Mouse (Mus musculus): Measurements from ENCODE around the gene Isx. TPM values are rescaled to one million over a fixed set of nuclear protein-coding genes. Genes with fewer than 3 reads are reported as not detected.

Isx gene
- polyA plus RNA-seq (2015; fragmentation: Nextera tagmentation; extraction: Ambion mirVana): 0.71 TPM in 1 of 2 replicates, not detected in the other

DNA sequence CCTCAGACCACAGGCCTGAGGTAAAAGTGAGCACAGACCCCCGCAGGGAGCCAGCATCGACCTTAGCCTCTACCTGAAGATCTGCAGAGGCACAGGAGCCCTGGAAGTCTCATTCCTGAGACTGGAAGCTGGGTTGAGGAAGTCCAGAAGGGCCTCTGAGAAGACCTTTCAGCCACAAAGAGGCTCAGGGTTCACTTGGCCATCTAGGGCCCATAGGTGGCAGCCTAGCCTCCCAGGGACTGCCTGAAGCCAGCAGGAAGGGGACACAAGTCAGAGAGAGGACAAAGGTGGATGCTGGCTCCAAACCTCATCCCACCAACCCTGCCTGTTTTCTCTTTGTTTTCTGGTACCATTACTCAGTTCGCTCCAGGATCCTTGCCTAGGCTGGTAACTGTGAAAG, at the start of gene Isx:
TSS of gene Isx (plus strand) at position 234 of the 400 bp plus-strand sequence.
- no peak within 1 kb of the TSS for H3K4me2 ChIP-seq (ENCODE audit: low read depth, low read length)

DNA sequence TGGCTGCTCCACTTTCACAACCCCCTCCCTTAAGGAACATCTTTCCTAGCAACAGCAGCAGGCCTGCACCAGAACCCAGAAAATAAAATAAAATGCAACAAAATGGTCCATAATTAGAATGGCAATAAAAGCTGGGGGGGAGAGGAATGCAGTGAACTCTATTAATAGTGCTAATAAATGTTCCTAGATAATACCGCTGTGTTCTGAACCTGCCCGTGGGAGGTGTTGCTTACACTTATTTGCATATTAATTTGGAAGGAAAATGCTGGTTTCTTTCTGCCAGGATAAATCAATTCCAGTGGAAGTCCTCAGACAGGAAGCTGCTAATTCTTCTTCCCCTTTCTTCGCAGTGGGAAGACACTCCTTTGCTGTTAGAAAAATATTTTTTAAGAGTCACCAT, 45.3 kb upstream of the Isx start:
- H3K9ac ChIP-seq (ENCODE audit: low read depth, low read length): no peak overlapping the region
- H3K4me1 ChIP-seq (ENCODE audit: control insufficient read depth, low read depth, low read length): no peaks in the 10 kb centered on the region
- no peaks in the 10 kb centered on the region for H3K36me3 ChIP-seq (ENCODE audit: control insufficient read depth, insufficient read depth)
- H3K27me3 ChIP-seq (ENCODE audit: control insufficient read depth, insufficient read depth, low read depth, low read length): no peaks in the 10 kb centered on the region
- no peak overlapping the region for H3K4me3 ChIP-seq (ENCODE audit: low read depth, low read length)
- 51% methylated on average over 3 of the region's 3 CpGs for WGBS (ENCODE audit: insufficient replicate concordance)
- ATAC-seq (ENCODE audit: low read depth): no peak
- H3K4me2 ChIP-seq (ENCODE audit: low read depth, low read length): no peak overlapping the region
- H3K27ac ChIP-seq (ENCODE audit: low read length): no peak overlapping the region
- no peaks in the 10 kb centered on the region for H3K9me3 ChIP-seq (replicated peaks; ENCODE audit: control insufficient read depth, low read length)

More for the DNA sequence above, at the start of gene Isx:
- H3K27me3 ChIP-seq (ENCODE audit: control insufficient read depth, insufficient read depth, low read depth, low read length): no peaks in the 10 kb centered on the region
- no peak within 1 kb of the TSS for H3K9ac ChIP-seq (ENCODE audit: low read depth, low read length)
- no peaks in the 10 kb centered on the region for H3K36me3 ChIP-seq (ENCODE audit: control insufficient read depth, insufficient read depth)
- ATAC-seq (ENCODE audit: low read depth): no peak
- H3K4me1 ChIP-seq (ENCODE audit: control insufficient read depth, low read depth, low read length): no peaks in the 10 kb centered on the region
- no peak within 1 kb of the TSS for H3K4me3 ChIP-seq (ENCODE audit: low read depth, low read length)
- no peak within 1 kb of the TSS for H3K27ac ChIP-seq (ENCODE audit: low read length)
- WGBS (ENCODE audit: insufficient replicate concordance): 49% methylated on average over 3 of the region's 3 CpGs
- H3K9me3 ChIP-seq (replicated peaks; ENCODE audit: control insufficient read depth, low read length): no peaks in the 10 kb centered on the region

DNA sequence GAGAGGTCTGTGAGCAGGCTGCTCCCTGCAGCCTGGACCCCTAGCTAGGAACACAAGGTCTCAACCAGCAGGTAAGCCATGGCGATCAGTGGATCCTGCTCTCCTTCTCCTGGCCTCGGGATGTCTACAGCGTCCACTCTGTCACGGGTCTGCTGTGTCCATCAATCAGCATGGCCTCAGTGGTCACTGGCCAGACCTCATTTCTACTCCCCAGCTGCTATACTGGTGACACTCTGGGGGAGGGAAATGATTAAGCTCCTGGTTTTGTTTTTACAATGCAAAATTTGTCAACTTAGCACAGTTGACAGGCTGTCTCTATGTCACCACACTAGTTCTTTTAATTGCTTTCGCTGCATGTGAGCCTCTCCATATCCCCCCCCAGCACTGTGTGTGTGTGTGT, 41.7 kb upstream of the Isx start:
- no peak overlapping the region for H3K27ac ChIP-seq (ENCODE audit: low read length)
- H3K4me1 ChIP-seq (ENCODE audit: control insufficient read depth, low read depth, low read length): no peaks in the 10 kb centered on the region
- WGBS (ENCODE audit: insufficient replicate concordance): 53% methylated on average over 5 of the region's 5 CpGs
- H3K9me3 ChIP-seq (replicated peaks; ENCODE audit: control insufficient read depth, low read length): no peaks in the 10 kb centered on the region
- H3K4me2 ChIP-seq (ENCODE audit: low read depth, low read length): no peak overlapping the region
- no peak overlapping the region for H3K9ac ChIP-seq (ENCODE audit: low read depth, low read length)
- H3K36me3 ChIP-seq (ENCODE audit: control insufficient read depth, insufficient read depth): no peaks in the 10 kb centered on the region
- H3K27me3 ChIP-seq (ENCODE audit: control insufficient read depth, insufficient read depth, low read depth, low read length): no peaks in the 10 kb centered on the region
- ATAC-seq (ENCODE audit: low read depth): no peak
- H3K4me3 ChIP-seq (ENCODE audit: low read depth, low read length): no peak overlapping the region

GRCm38 (mm10) chr8:74834246-74834645, 38.7 kb upstream of the Isx start:
- Histone ChIP-seq H3K9ac (ENCODE audit: low read depth, low read length) (no peak overlapping the region), H3K9me3 (replicated peaks; ENCODE audit: control insufficient read depth, low read length) (no peaks in the 10 kb centered on the region), H3K27me3 (ENCODE audit: control insufficient read depth, insufficient read depth, low read depth, low read length) (no peaks in the 10 kb centered on the region), H3K4me3 (ENCODE audit: low read depth, low read length) (no peak overlapping the region), H3K27ac (ENCODE audit: low read length) (no peak overlapping the region), H3K36me3 (ENCODE audit: control insufficient read depth, insufficient read depth) (no peaks in the 10 kb centered on the region), H3K4me2 (ENCODE audit: low read depth, low read length) (no peak overlapping the region), H3K4me1 (ENCODE audit: control insufficient read depth, low read depth, low read length) (no peaks in the 10 kb centered on the region)
- WGBS (ENCODE audit: insufficient replicate concordance): 30% methylated on average over 1 of the region's 1 CpGs
- no peak for ATAC-seq (ENCODE audit: low read depth)

DNA sequence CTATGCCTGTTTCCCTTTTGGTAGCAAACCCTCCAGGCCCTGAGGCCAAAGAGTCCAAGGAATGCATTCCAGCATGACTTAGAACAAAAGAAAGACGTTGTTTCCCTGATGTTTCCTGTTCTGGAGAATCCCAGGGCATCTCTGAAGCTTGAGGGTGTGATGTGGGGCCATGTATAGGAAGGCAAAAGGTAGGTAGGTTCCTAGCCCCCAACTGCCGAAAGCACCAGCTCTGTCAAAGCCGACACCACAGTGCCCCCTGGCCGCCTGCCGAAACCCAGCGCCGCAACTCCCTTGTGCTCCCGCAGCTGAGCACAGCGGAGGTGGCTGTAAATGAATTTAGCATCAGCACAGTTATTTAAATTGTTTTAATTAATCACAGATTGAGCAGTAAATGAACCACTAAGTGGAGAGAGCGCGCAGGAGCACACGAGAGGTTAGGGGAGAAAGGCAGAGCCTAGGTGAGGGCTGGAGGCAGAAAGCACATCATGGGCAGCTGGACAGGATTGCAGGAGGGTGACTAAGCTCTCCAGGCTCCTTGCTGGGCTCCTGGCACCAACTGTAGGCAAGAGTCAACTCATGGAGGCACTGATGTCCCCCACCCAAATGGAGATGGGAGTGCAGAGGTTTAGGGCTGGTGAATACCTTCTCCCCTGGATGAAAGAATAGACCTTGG, 25.5 kb upstream of the Isx start:
- no peak for ATAC-seq (ENCODE audit: low read depth)
- 19% methylated on average over 12 of the region's 12 CpGs for WGBS (ENCODE audit: insufficient replicate concordance)
- Histone ChIP-seq H3K9ac (ENCODE audit: low read depth, low read length) (no peak overlapping the region), H3K9me3 (replicated peaks; ENCODE audit: control insufficient read depth, low read length) (no peaks in the 10 kb centered on the region), H3K4me2 (ENCODE audit: low read depth, low read length) (no peak overlapping the region), H3K4me3 (ENCODE audit: low read depth, low read length) (no peak overlapping the region), H3K27me3 (ENCODE audit: control insufficient read depth, insufficient read depth, low read depth, low read length) (no peaks in the 10 kb centered on the region), H3K36me3 (ENCODE audit: control insufficient read depth, insufficient read depth) (no peaks in the 10 kb centered on the region), H3K27ac (ENCODE audit: low read length) (no peak overlapping the region), H3K4me1 (ENCODE audit: control insufficient read depth, low read depth, low read length) (no peaks in the 10 kb centered on the region)

DNA sequence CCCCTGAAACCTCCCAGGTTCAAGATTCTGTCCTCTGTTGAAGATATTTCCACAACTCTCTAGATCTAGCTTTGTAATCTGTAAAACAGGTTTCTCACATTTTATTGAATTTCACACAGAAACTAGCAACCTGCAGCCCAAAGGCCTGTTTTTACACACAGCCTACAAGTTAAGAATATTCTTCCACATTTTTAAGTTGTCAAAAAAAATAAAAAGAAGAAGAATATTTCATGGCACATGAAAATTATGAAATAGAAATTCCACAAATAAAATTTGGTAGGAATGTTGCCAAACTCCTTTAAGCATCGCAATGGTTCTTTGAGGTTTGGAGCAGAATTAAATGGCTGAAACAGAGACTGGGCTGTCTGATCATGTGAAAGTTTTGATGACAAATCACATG, 24.3 kb upstream of the Isx start:
- 71% methylated on average over 1 of the region's 1 CpGs for WGBS (ENCODE audit: insufficient replicate concordance)
- H3K9ac ChIP-seq (ENCODE audit: low read depth, low read length): no peak overlapping the region
- H3K27ac ChIP-seq (ENCODE audit: low read length): no peak overlapping the region
- H3K4me3 ChIP-seq (ENCODE audit: low read depth, low read length): no peak overlapping the region
- ATAC-seq (ENCODE audit: low read depth): no peak
- H3K4me2 ChIP-seq (ENCODE audit: low read depth, low read length): no peak overlapping the region
- H3K4me1 ChIP-seq (ENCODE audit: control insufficient read depth, low read depth, low read length): no peaks in the 10 kb centered on the region
- no peaks in the 10 kb centered on the region for H3K36me3 ChIP-seq (ENCODE audit: control insufficient read depth, insufficient read depth)
- no peaks in the 10 kb centered on the region for H3K27me3 ChIP-seq (ENCODE audit: control insufficient read depth, insufficient read depth, low read depth, low read length)
- no peaks in the 10 kb centered on the region for H3K9me3 ChIP-seq (replicated peaks; ENCODE audit: control insufficient read depth, low read length)

- Histone ChIP-seq H3K9me3 (replicated peaks; ENCODE audit: control insufficient read depth, low read length) (no peaks in the 10 kb centered on the region), H3K4me3 (ENCODE audit: low read depth, low read length) (no peak overlapping the region), H3K27ac (ENCODE audit: low read length) (no peak overlapping the region), H3K4me1 (ENCODE audit: control insufficient read depth, low read depth, low read length) (no peaks in the 10 kb centered on the region), H3K4me2 (ENCODE audit: low read depth, low read length) (no peak overlapping the region), H3K36me3 (ENCODE audit: control insufficient read depth, insufficient read depth) (no peaks in the 10 kb centered on the region), H3K9ac (ENCODE audit: low read depth, low read length) (no peak overlapping the region), H3K27me3 (ENCODE audit: control insufficient read depth, insufficient read depth, low read depth, low read length) (no peaks in the 10 kb centered on the region)
- ATAC-seq (ENCODE audit: low read depth): no peak
These were observed 22.0 kb upstream of the Isx start for GRCm38 (mm10) chr8:74850971-74851370.

GRCm38 (mm10) chr8:74851837-74852236, 21.1 kb upstream of the Isx start:
- 17% methylated on average over 3 of the region's 3 CpGs for WGBS (ENCODE audit: insufficient replicate concordance)
- Histone ChIP-seq H3K27ac (ENCODE audit: low read length) (no peak overlapping the region), H3K9me3 (replicated peaks; ENCODE audit: control insufficient read depth, low read length) (no peaks in the 10 kb centered on the region), H3K9ac (ENCODE audit: low read depth, low read length) (no peak overlapping the region), H3K27me3 (ENCODE audit: control insufficient read depth, insufficient read depth, low read depth, low read length) (no peaks in the 10 kb centered on the region), H3K4me3 (ENCODE audit: low read depth, low read length) (no peak overlapping the region), H3K4me1 (ENCODE audit: control insufficient read depth, low read depth, low read length) (no peaks in the 10 kb centered on the region), H3K36me3 (ENCODE audit: control insufficient read depth, insufficient read depth) (no peaks in the 10 kb centered on the region), H3K4me2 (ENCODE audit: low read depth, low read length) (no peak overlapping the region)
- ATAC-seq (ENCODE audit: low read depth): no peak

- Histone ChIP-seq H3K4me3 (ENCODE audit: low read depth, low read length) (no peak overlapping the region), H3K4me1 (ENCODE audit: control insufficient read depth, low read depth, low read length) (no peaks in the 10 kb centered on the region), H3K36me3 (ENCODE audit: control insufficient read depth, insufficient read depth) (no peaks in the 10 kb centered on the region), H3K9ac (ENCODE audit: low read depth, low read length) (no peak overlapping the region), H3K27ac (ENCODE audit: low read length) (no peak overlapping the region), H3K4me2 (ENCODE audit: low read depth, low read length) (no peak overlapping the region), H3K9me3 (replicated peaks; ENCODE audit: control insufficient read depth, low read length) (no peaks in the 10 kb centered on the region), H3K27me3 (ENCODE audit: control insufficient read depth, insufficient read depth, low read depth, low read length) (no peaks in the 10 kb centered on the region)
- WGBS (ENCODE audit: insufficient replicate concordance): 18% methylated on average over 5 of the region's 5 CpGs
- ATAC-seq (ENCODE audit: low read depth): no peak
These were observed 19.5 kb upstream of the Isx start for GRCm38 (mm10) chr8:74853488-74853887.
